Mouse (Mus musculus) bone marrow macrophage, adult 2 months (primary cell): ENCODE results near the gene Oscar.

Experiments used
- CTCF ChIP-seq: IDR thresholded peaks from 2 replicates; pipeline ENCODE4 v1.5.1; 2012; ENCODE audit warnings: low read depth, mild to moderate bottlenecking, low read length, moderate library complexity
- POLR2A ChIP-seq: IDR thresholded peaks from 2 replicates; pipeline ENCODE4 v1.6.1; 2012; ENCODE audit warnings: mild to moderate bottlenecking, low read depth, low read length, borderline replicate concordance

- TF ChIP-seq POLR2A = no peak
- TF ChIP-seq CTCF = no peak
These were observed 14.5 kb upstream of the Oscar start for GRCm38 (mm10) chr7:3630478-3630815.
